Mouse (Mus musculus): Measurements from ENCODE around the gene Ppp2r3c. TPM values are rescaled to one million over a fixed set of nuclear protein-coding genes. Genes with fewer than 3 reads are reported as not detected.

The Ppp2r3c gene
- polyA plus RNA-seq, 1 experiment from 2014 or later = 12.9 TPM

GRCm38 (mm10) chr12:55309501-55309900, 6.7 kb upstream of the Ppp2r3c start:
- Histone ChIP-seq H3K27ac (no peak overlapping the region), H3K9ac (ENCODE audit: low read depth, low read length) (no peak overlapping the region), H3K9me3 (replicated peaks; ENCODE audit: low read length) (no peaks in the 10 kb centered on the region), H3K27me3 (ENCODE audit: insufficient read depth, low read length) (no peaks in the 10 kb centered on the region), H3K4me2 (ENCODE audit: low read length) (no peak overlapping the region), H3K4me1 (replicated peaks; ENCODE audit: insufficient read depth, low read length) (no peaks in the 10 kb centered on the region), H3K36me3 (ENCODE audit: insufficient read depth, low read length) (peaks cover 16% of the 10 kb centered on the region; the same call in 1 of the 2 replicates), H3K4me3 (replicated peaks; ENCODE audit: low read depth, low read length) (no peak overlapping the region)
- ATAC-seq (replicated peaks; ENCODE audit: low FRiP score, low read depth) (no peak), DNase-seq (ENCODE audit: low spot score) (no peak)
- TF ChIP-seq CTCF (IDR thresholded peaks at IDR 0.05; ENCODE audit: low read depth) = no peak
- 78% methylated on average over 8 of the region's 8 CpGs for WGBS

- Histone ChIP-seq H3K27me3 (ENCODE audit: insufficient read depth, low read length) (no peaks in the 10 kb centered on the region), H3K9ac (ENCODE audit: low read depth, low read length) (no peak overlapping the region), H3K36me3 (ENCODE audit: insufficient read depth, low read length) (peaks cover 16% of the 10 kb centered on the region; the same call in 1 of the 2 replicates), H3K9me3 (replicated peaks; ENCODE audit: low read length) (no peaks in the 10 kb centered on the region), H3K4me1 (replicated peaks; ENCODE audit: insufficient read depth, low read length) (no peaks in the 10 kb centered on the region), H3K27ac (no peak overlapping the region), H3K4me3 (replicated peaks; ENCODE audit: low read depth, low read length) (no peak overlapping the region), H3K4me2 (ENCODE audit: low read length) (no peak overlapping the region)
- 75% methylated on average over 9 of the region's 9 CpGs for WGBS
- DNase-seq (ENCODE audit: low spot score) (no peak), ATAC-seq (replicated peaks; ENCODE audit: low FRiP score, low read depth) (0 out of 2 replicates have a peak, but pooled peaks have one; percentile 22)
- TF ChIP-seq CTCF (IDR thresholded peaks at IDR 0.05; ENCODE audit: low read depth) = no peak
Observed at GRCm38 (mm10) chr12:55308731-55309130, 5.9 kb upstream of the Ppp2r3c start.

- no peak overlapping the region for H3K27ac ChIP-seq
- 89% methylated on average over 6 of the region's 6 CpGs for WGBS
- H3K9ac ChIP-seq (ENCODE audit: low read depth, low read length) = no peak overlapping the region
- DNase-seq (ENCODE audit: low spot score) = no peak
- no peak overlapping the region for H3K4me3 ChIP-seq (replicated peaks; ENCODE audit: low read depth, low read length)
- peaks cover 16% of the 10 kb centered on the region; the same call in 1 of the 2 replicates for H3K36me3 ChIP-seq (ENCODE audit: insufficient read depth, low read length)
- ATAC-seq (replicated peaks; ENCODE audit: low FRiP score, low read depth) = no peak
- no peak for TF ChIP-seq CTCF (IDR thresholded peaks at IDR 0.05; ENCODE audit: low read depth)
- no peaks in the 10 kb centered on the region for H3K9me3 ChIP-seq (replicated peaks; ENCODE audit: low read length)
- H3K4me2 ChIP-seq (ENCODE audit: low read length) = no peak overlapping the region
- no peaks in the 10 kb centered on the region for H3K4me1 ChIP-seq (replicated peaks; ENCODE audit: insufficient read depth, low read length)
- no peaks in the 10 kb centered on the region for H3K27me3 ChIP-seq (ENCODE audit: insufficient read depth, low read length)
Observed at GRCm38 (mm10) chr12:55307566-55307965, 4.8 kb upstream of the Ppp2r3c start.

- Histone ChIP-seq H3K36me3 (ENCODE audit: insufficient read depth, low read length) (peaks cover 13% of the 10 kb centered on the region; the same call in 1 of the 2 replicates), H3K9ac (ENCODE audit: low read depth, low read length) (no peak overlapping the region), H3K4me2 (ENCODE audit: low read length) (no peak overlapping the region), H3K4me3 (replicated peaks; ENCODE audit: low read depth, low read length) (no peak overlapping the region), H3K27me3 (ENCODE audit: insufficient read depth, low read length) (no peaks in the 10 kb centered on the region), H3K9me3 (replicated peaks; ENCODE audit: low read length) (no peaks in the 10 kb centered on the region), H3K27ac (no peak overlapping the region), H3K4me1 (replicated peaks; ENCODE audit: insufficient read depth, low read length) (0 out of 2 replicates have a peak, but pooled peaks cover 6% of the 10 kb centered on the region)
- ATAC-seq (replicated peaks; ENCODE audit: low FRiP score, low read depth) (no peak), DNase-seq (ENCODE audit: low spot score) (no peak)
- 95% methylated on average over 4 of the region's 4 CpGs for WGBS
- peak; percentile 21; the same call in 1 of the 2 replicates for TF ChIP-seq CTCF (IDR thresholded peaks at IDR 0.05; ENCODE audit: low read depth)
Observed at GRCm38 (mm10) chr12:55306371-55306770, 3.6 kb upstream of the Ppp2r3c start.

GRCm38 (mm10) chr12:55301472-55302300, 1.1 kb downstream of the Ppp2r3c start:
- Histone ChIP-seq H3K9ac (ENCODE audit: low read depth, low read length) (peak overlapping the region; percentile 62), H3K4me3 (replicated peaks; ENCODE audit: low read depth, low read length) (peak overlapping the region; percentile 56), H3K27me3 (ENCODE audit: insufficient read depth, low read length) (no peaks in the 10 kb centered on the region), H3K9me3 (replicated peaks; ENCODE audit: low read length) (no peaks in the 10 kb centered on the region), H3K27ac (peak overlapping the region; percentile 92), H3K4me2 (ENCODE audit: low read length) (peak overlapping the region; percentile 64), H3K4me1 (replicated peaks; ENCODE audit: insufficient read depth, low read length) (0 out of 2 replicates have a peak, but pooled peaks cover 12% of the 10 kb centered on the region), H3K36me3 (ENCODE audit: insufficient read depth, low read length) (peaks cover 15% of the 10 kb centered on the region)
- TF ChIP-seq CTCF (IDR thresholded peaks at IDR 0.05; ENCODE audit: low read depth) = no peak
- DNase-seq (ENCODE audit: low spot score) (peak; percentile 51), ATAC-seq (replicated peaks; ENCODE audit: low FRiP score, low read depth) (no peak)
- WGBS = 44% methylated on average over 11 of the region's 11 CpGs

GRCm38 (mm10) chr12:55300820-55301351, 1.9 kb downstream of the Ppp2r3c start:
- H3K27me3 ChIP-seq (ENCODE audit: insufficient read depth, low read length) = no peaks in the 10 kb centered on the region
- 0 out of 2 replicates have a peak, but pooled peaks cover 12% of the 10 kb centered on the region for H3K4me1 ChIP-seq (replicated peaks; ENCODE audit: insufficient read depth, low read length)
- no peaks in the 10 kb centered on the region for H3K9me3 ChIP-seq (replicated peaks; ENCODE audit: low read length)
- no peak overlapping the region for H3K27ac ChIP-seq
- WGBS = 73% methylated on average over 3 of the region's 3 CpGs
- ATAC-seq (replicated peaks; ENCODE audit: low FRiP score, low read depth) (no peak), DNase-seq (ENCODE audit: low spot score) (no peak)
- peaks cover 16% of the 10 kb centered on the region for H3K36me3 ChIP-seq (ENCODE audit: insufficient read depth, low read length)
- H3K4me2 ChIP-seq (ENCODE audit: low read length) = 0 out of 2 replicates have a peak overlapping the region, but pooled peaks have one; percentile 64
- TF ChIP-seq CTCF (IDR thresholded peaks at IDR 0.05; ENCODE audit: low read depth) = no peak
- H3K9ac ChIP-seq (ENCODE audit: low read depth, low read length) = no peak overlapping the region
- H3K4me3 ChIP-seq (replicated peaks; ENCODE audit: low read depth, low read length) = no peak overlapping the region

All from kidney, postnatal 0 days (tissue).